Mouse (Mus musculus) kidney, adult 2 months (tissue): ENCODE measurements at regions not wholly inside any gene's neighbourhood (a gene's known extent, or its start where the extent isn't known, plus 50 kb on each side); places are given as distances from the start of the nearest gene placed in this dataset.

Experiments used
- CTCF ChIP-seq: fragments of 200-500 bp; conservative IDR thresholded peaks from 2 replicates; pipeline ENCODE4 v1.5.1; 2011; ENCODE audit warnings: low read depth, mild to moderate bottlenecking, control low read depth, low read length, moderate library complexity, mixed read lengths; ENCODE audit not compliant: insufficient read depth, insufficient read length
- POLR2A ChIP-seq: fragments of 200-500 bp; IDR thresholded peaks from one replicate; pipeline ENCODE4 v1.6.1; 2011; ENCODE audit warnings: low read depth, low read length, control low read depth

GRCm38 (mm10) chr16:55470721-55471120 is 172.9 kb upstream of the Zpld1 start:
- TF ChIP-seq POLR2A (no peak), CTCF (no peak)
